Mouse (Mus musculus) C2C12 (cell line): ENCODE measurements around the gene Fabp6. TPM values are rescaled to one million over a fixed set of nuclear protein-coding genes. Genes with fewer than 3 reads are reported as not detected.

Experiments used
- H3K27me3 ChIP-seq: one replicate; pipeline ENCODE4 v1.6.1; 2011; ENCODE audit not compliant: control insufficient read depth, insufficient read depth, insufficient read length
- H3K36me3 ChIP-seq: one replicate; pipeline ENCODE4 v1.6.1; 2011; ENCODE audit not compliant: control insufficient read depth, insufficient read depth
- H3K4me3 ChIP-seq: one replicate; pipeline ENCODE4 v1.5.1; 2011; ENCODE audit warnings: mild to moderate bottlenecking, control low read depth; ENCODE audit not compliant: poor library complexity, insufficient read depth, severe bottlenecking
- H3K79me2 ChIP-seq: one replicate; pipeline ENCODE4 v1.6.1; 2011; ENCODE audit not compliant: control insufficient read depth, insufficient read depth
- H3K79me3 ChIP-seq: one replicate; pipeline ENCODE4 v1.6.1; 2011; ENCODE audit warnings: low read depth, control low read depth
- H3ac ChIP-seq: one replicate; pipeline ENCODE3; 2011; ENCODE audit warnings: low read depth; ENCODE audit not compliant: control insufficient read depth, insufficient read length
- CEBPB ChIP-seq: IDR thresholded peaks from one replicate; pipeline ENCODE4 v1.6.1; 2011; ENCODE audit warnings: low read depth, mild to moderate bottlenecking, control low read depth, moderate library complexity
- CTCF ChIP-seq: IDR thresholded peaks from one replicate; pipeline ENCODE4 v1.5.1; 2011; ENCODE audit not compliant: control insufficient read depth, insufficient read depth, insufficient read length
- FOSL1 ChIP-seq: IDR thresholded peaks from one replicate; pipeline ENCODE4 v1.8.0; 2011; ENCODE audit warnings: mild to moderate bottlenecking, low read length; ENCODE audit not compliant: poor library complexity, insufficient read depth, severe bottlenecking
- MAX ChIP-seq: IDR thresholded peaks from one replicate; pipeline ENCODE4 v1.6.1; 2011; ENCODE audit warnings: mild to moderate bottlenecking, control low read depth
- MYOD1 ChIP-seq: IDR thresholded peaks from one replicate; pipeline ENCODE4 v1.6.1; 2011; ENCODE audit warnings: low read depth; ENCODE audit not compliant: control insufficient read depth, insufficient read length
- MYOG ChIP-seq: IDR thresholded peaks from one replicate; pipeline ENCODE4 v1.6.1; 2011; ENCODE audit not compliant: control insufficient read depth, insufficient read length; ENCODE audit errors: extremely low read depth
- USF1 ChIP-seq: IDR thresholded peaks from one replicate; pipeline ENCODE4 v1.6.1; 2011; ENCODE audit warnings: low read depth, mild to moderate bottlenecking, control low read depth, moderate library complexity
- polyA plus RNA-seq: library from polyadenylated mRNA; unstranded; fragments of >200 nt; fragmentation: generic; extraction: Trizol; gene quantifications from one replicate; pipeline ENCODE4 v1.2.1, GENCODE M21; 2012; ENCODE audit warnings: missing spikeins

Fabp6 gene
- polyA plus RNA-seq, 1 experiment = not detected

DNA sequence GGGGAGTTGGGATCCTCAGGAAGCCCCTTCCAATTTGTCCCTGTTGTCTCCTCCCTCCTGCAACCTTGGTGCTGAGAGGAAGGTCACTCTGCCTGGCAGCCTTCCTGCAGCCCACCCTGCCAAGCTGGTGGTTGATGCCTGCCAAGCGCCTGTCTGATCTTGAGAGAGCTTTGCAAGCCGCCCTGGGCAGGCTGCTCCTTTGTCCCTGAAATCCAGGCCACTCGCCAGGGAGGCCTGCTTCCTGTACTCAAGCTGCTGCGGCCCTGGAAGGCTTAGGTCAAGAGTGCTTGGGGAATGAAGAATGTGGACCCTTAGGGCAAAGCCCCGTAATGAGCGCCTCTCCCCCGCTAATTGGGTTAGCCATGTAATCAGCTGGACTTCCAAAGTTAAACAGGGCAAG, 53.2 kb downstream of the Fabp6 start:
- TF ChIP-seq FOSL1 = no peak
- no peak for TF ChIP-seq CTCF
- no peak for TF ChIP-seq MYOD1
- no peak for TF ChIP-seq USF1
- TF ChIP-seq MYOG = no peak
- TF ChIP-seq MAX = no peak
- TF ChIP-seq CEBPB = no peak

DNA sequence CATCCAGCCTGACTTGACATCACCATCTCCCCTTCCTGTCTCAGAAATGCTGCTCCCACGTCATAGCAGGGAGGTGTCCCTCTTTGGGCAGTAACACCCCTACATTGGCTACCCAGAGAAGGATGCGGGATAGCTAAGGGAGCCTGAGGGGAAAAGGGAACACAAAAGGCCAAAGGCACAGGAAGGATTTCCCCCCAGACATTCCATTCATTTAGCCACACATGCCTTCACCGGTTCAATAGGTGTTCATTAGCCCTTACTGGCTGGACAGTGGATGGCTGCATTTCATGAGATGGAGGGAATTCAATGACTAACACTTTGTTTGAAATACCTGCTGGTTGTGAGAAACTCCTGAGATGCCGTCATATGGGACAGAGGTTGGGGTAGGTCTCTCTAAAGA, 54.7 kb downstream of the Fabp6 start:
- no peak for TF ChIP-seq USF1
- no peak for TF ChIP-seq CTCF
- no peak for TF ChIP-seq FOSL1
- TF ChIP-seq MYOD1 = no peak
- no peak for TF ChIP-seq MYOG
- no peak for TF ChIP-seq MAX
- no peak for TF ChIP-seq CEBPB
- Histone ChIP-seq H3K36me3 (no peaks in the 10 kb centered on the region), H3K4me3 (no peak overlapping the region), H3K27me3 (no peaks in the 10 kb centered on the region), H3ac (no peak overlapping the region), H3K79me3 (no peaks in the 10 kb centered on the region), H3K79me2 (no peaks in the 10 kb centered on the region)

More for the DNA sequence above, 53.2 kb downstream of the Fabp6 start:
- no peaks in the 10 kb centered on the region for H3K36me3 ChIP-seq
- H3ac ChIP-seq = no peak overlapping the region
- no peaks in the 10 kb centered on the region for H3K27me3 ChIP-seq
- no peaks in the 10 kb centered on the region for H3K79me3 ChIP-seq
- no peaks in the 10 kb centered on the region for H3K79me2 ChIP-seq
- no peak overlapping the region for H3K4me3 ChIP-seq

Other genes starting within 250 kb of the Fabp6 start
- 168 TPM for gene Pttg1, start 175.3 kb downstream of the Fabp6 start, polyA plus RNA-seq
- gene Slu7, start 167.8 kb downstream of the Fabp6 start, polyA plus RNA-seq = 11.0 TPM
- gene C1qtnf2, start 127.3 kb downstream of the Fabp6 start, polyA plus RNA-seq = 0.09 TPM
- 0.11 TPM for gene Ccnjl, start 72.8 kb downstream of the Fabp6 start, polyA plus RNA-seq
- gene 4933415A04Rik, start 14.5 kb downstream of the Fabp6 start, polyA plus RNA-seq = 0.04 TPM
- 6.2 TPM for gene Pwwp2a, start 80.5 kb upstream of the Fabp6 start, polyA plus RNA-seq
- 39.7 TPM for gene Ttc1, start 146.5 kb upstream of the Fabp6 start, polyA plus RNA-seq